Mouse (Mus musculus) hindbrain, postnatal 0 days (tissue): Measurements from ENCODE around the gene Ajap1. TPM values are rescaled to one million over a fixed set of nuclear protein-coding genes. Genes with fewer than 3 reads are reported as not detected.

ENCODE experiments used
- ATAC-seq: fragments of 200-750 bp; cut with Nextera tagmentation; 2 replicates; pipeline ENCODE4 v1.8.0; 2017; ENCODE audit warnings: mild to moderate bottlenecking, moderate TSS enrichment, moderate library complexity
- DNase-seq: peaks from one replicate; pipeline ENCODE4 v3.0.0-alpha.2; 2015; ENCODE audit warnings: low spot score
- H3K27ac ChIP-seq: fragments of 300-500 bp; sonication (generic); 2 replicates; pipeline ENCODE4 v1.5.1; 2014; ENCODE audit warnings: mild to moderate bottlenecking
- H3K27me3 ChIP-seq: fragments of 300-500 bp; sonication (generic); 2 replicates; pipeline ENCODE4 v1.6.1; 2014; ENCODE audit warnings: low read length, mixed read lengths; ENCODE audit not compliant: insufficient read depth
- H3K36me3 ChIP-seq: fragments of 300-500 bp; sonication (generic); 2 replicates; pipeline ENCODE4 v1.6.1; 2014; ENCODE audit warnings: low read length, mixed read lengths; ENCODE audit not compliant: insufficient read depth
- H3K4me1 ChIP-seq: fragments of 300-500 bp; sonication (generic); 2 replicates; pipeline ENCODE4 v1.6.1; 2014; ENCODE audit warnings: antibody characterized with exemption, low read length, mixed read lengths; ENCODE audit not compliant: insufficient read depth
- H3K4me2 ChIP-seq: fragments of 300-500 bp; sonication (generic); 2 replicates; pipeline ENCODE4 v1.6.1; 2014; ENCODE audit warnings: low read depth, mild to moderate bottlenecking, low read length, moderate library complexity, mixed read lengths
- H3K4me3 ChIP-seq: fragments of 300-500 bp; sonication (generic); 2 replicates; pipeline ENCODE4 v1.5.1; 2014; ENCODE audit warnings: low read length
- H3K9ac ChIP-seq: fragments of 300-500 bp; sonication (generic); replicated peaks from 2 replicates; pipeline ENCODE4 v1.6.1; 2014; ENCODE audit warnings: mild to moderate bottlenecking, low read length, moderate library complexity, mixed read lengths
- H3K9me3 ChIP-seq: fragments of 300-500 bp; sonication (generic); 2 replicates; pipeline ENCODE4 v1.6.1; 2016; ENCODE audit warnings: low read length, mixed read lengths
- CTCF ChIP-seq: IDR thresholded peaks from 2 replicates; pipeline ENCODE4 v1.5.1; 2016; ENCODE audit warnings: antibody characterized with exemption, control low read depth, low read depth
- WGBS: fragments of 180-500 bp; shearing (Covaris S2); extraction: QIAGEN DNeasy Blood & Tissue Kit; methylation state at CpG from one replicate; pipeline ENCODE4 v1.1.7; 2014; 5-methylcytosine and 5-hydroxymethylcytosine counted together
- polyA plus RNA-seq: library from polyadenylated mRNA; unstranded; fragments of >200 nt; fragmentation: Nextera tagmentation; extraction: Ambion mirVana; gene quantifications from 2 replicates; pipeline ENCODE4 v1.2.1, GENCODE M21; 2015
- total RNA-seq: library from RNA; depleted of rRNA; stranded (reverse); fragments of >200 nt; gene quantifications from 2 replicates; pipeline ENCODE4 v1.2.3, GENCODE M21; 2014

Ajap1 gene
- total and polyA plus RNA-seq, 2 experiments from 2014 or later: 32.2 to 81.0 TPM

- no peak overlapping the region for H3K4me2 ChIP-seq
- 31% methylated on average over 5 of the region's 5 CpGs for WGBS
- no peaks in the 10 kb centered on the region for H3K36me3 ChIP-seq
- H3K9me3 ChIP-seq: no peaks in the 10 kb centered on the region
- no peaks in the 10 kb centered on the region for H3K27me3 ChIP-seq
- no peak overlapping the region for H3K4me3 ChIP-seq
- 0 out of 2 replicates have a peak overlapping the region, but pooled peaks have one; percentile 54 for H3K27ac ChIP-seq
- no peak for TF ChIP-seq CTCF
- no peak overlapping the region for H3K9ac ChIP-seq
- ATAC-seq (peak; percentile 31; the same call in 1 of the 2 replicates), DNase-seq (peak; percentile 53)
- H3K4me1 ChIP-seq: peaks cover 18% of the 10 kb centered on the region
Measured at GRCm38 (mm10) chr4:153435917-153436316, 46.7 kb downstream of the Ajap1 start.

- no peak overlapping the region for H3K4me2 ChIP-seq
- H3K9me3 ChIP-seq: 0 out of 2 replicates have a peak, but pooled peaks cover 5% of the 10 kb centered on the region
- no peak overlapping the region for H3K4me3 ChIP-seq
- no peaks in the 10 kb centered on the region for H3K27me3 ChIP-seq
- DNase-seq (no peak), ATAC-seq (no peak)
- peaks cover 5% of the 10 kb centered on the region for H3K4me1 ChIP-seq
- no peak overlapping the region for H3K9ac ChIP-seq
- no peak for TF ChIP-seq CTCF
- no peaks in the 10 kb centered on the region for H3K36me3 ChIP-seq
- 94% methylated on average over 2 of the region's 2 CpGs for WGBS
- H3K27ac ChIP-seq: no peak overlapping the region
Measured at GRCm38 (mm10) chr4:153429971-153430370, 52.6 kb downstream of the Ajap1 start.

- 0 out of 2 replicates have a peak, but pooled peaks cover 5% of the 10 kb centered on the region for H3K9me3 ChIP-seq
- no peak for ATAC-seq
- no peak overlapping the region for H3K4me3 ChIP-seq
- WGBS: 62% methylated on average over 16 of the region's 16 CpGs
- TF ChIP-seq CTCF: no peak
- no peaks in the 10 kb centered on the region for H3K36me3 ChIP-seq
- H3K9ac ChIP-seq: no peak overlapping the region
- no peak overlapping the region for H3K4me2 ChIP-seq
- DNase-seq: peak; percentile 44
- no peak overlapping the region for H3K27ac ChIP-seq
- peaks cover 4% of the 10 kb centered on the region; the same call in 1 of the 2 replicates for H3K4me1 ChIP-seq
- H3K27me3 ChIP-seq: no peaks in the 10 kb centered on the region
Measured at GRCm38 (mm10) chr4:153425961-153426656, 56.5 kb downstream of the Ajap1 start.

GRCm38 (mm10) chr4:153424324-153424723, 58.3 kb downstream of the Ajap1 start:
- DNase-seq: no peak
- no peak overlapping the region for H3K4me2 ChIP-seq
- WGBS: 82% methylated on average over 10 of the region's 10 CpGs
- no peaks in the 10 kb centered on the region for H3K9me3 ChIP-seq
- no peak overlapping the region for H3K9ac ChIP-seq
- no peak for ATAC-seq
- H3K27ac ChIP-seq: no peak overlapping the region
- H3K4me3 ChIP-seq: no peak overlapping the region
- H3K27me3 ChIP-seq: no peaks in the 10 kb centered on the region
- no peak for TF ChIP-seq CTCF
- H3K36me3 ChIP-seq: no peaks in the 10 kb centered on the region
- H3K4me1 ChIP-seq: peaks cover 4% of the 10 kb centered on the region; the same call in 1 of the 2 replicates

GRCm38 (mm10) chr4:153417926-153418325, 64.7 kb downstream of the Ajap1 start:
- H3K9ac ChIP-seq: no peak overlapping the region
- H3K36me3 ChIP-seq: no peaks in the 10 kb centered on the region
- H3K4me1 ChIP-seq: peaks cover 5% of the 10 kb centered on the region
- H3K9me3 ChIP-seq: no peaks in the 10 kb centered on the region
- peak; percentile 40 for ATAC-seq
- peak overlapping the region; percentile 50 for H3K4me2 ChIP-seq
- H3K27ac ChIP-seq: 0 out of 2 replicates have a peak overlapping the region, but pooled peaks have one; percentile 32
- no peaks in the 10 kb centered on the region for H3K27me3 ChIP-seq
- H3K4me3 ChIP-seq: no peak overlapping the region
- 7% methylated on average over 11 of the region's 12 CpGs for WGBS
- peak; percentile 54 for TF ChIP-seq CTCF
- peak; percentile 63 for DNase-seq

- no peaks in the 10 kb centered on the region for H3K9me3 ChIP-seq
- H3K9ac ChIP-seq: no peak overlapping the region
- DNase-seq: no peak
- no peaks in the 10 kb centered on the region for H3K27me3 ChIP-seq
- peak overlapping the region; percentile 11; the same call in 1 of the 2 replicates for H3K4me3 ChIP-seq
- 3% methylated on average over 23 of the region's 23 CpGs for WGBS
- peak overlapping the region; percentile 50 for H3K4me2 ChIP-seq
- no peak for TF ChIP-seq CTCF
- H3K27ac ChIP-seq: 0 out of 2 replicates have a peak overlapping the region, but pooled peaks have one; percentile 32
- peak; percentile 54 for ATAC-seq
- H3K36me3 ChIP-seq: no peaks in the 10 kb centered on the region
- peaks cover 5% of the 10 kb centered on the region for H3K4me1 ChIP-seq
Measured at GRCm38 (mm10) chr4:153417164-153417896, 65.3 kb downstream of the Ajap1 start.
